Mouse (Mus musculus) stomach, embryonic 16.5 days (tissue): ENCODE results near the gene Rassf8. TPM values are rescaled to one million over a fixed set of nuclear protein-coding genes. Genes with fewer than 3 reads are reported as not detected.

ENCODE experiments used
- ATAC-seq: fragments of 200-750 bp; cut with Nextera tagmentation; 2 replicates; pipeline ENCODE4 v1.8.0; 2017; ENCODE audit warnings: moderate number of reproducible peaks, moderate TSS enrichment; ENCODE audit not compliant: insufficient read depth, low FRiP score
- H3K27ac ChIP-seq: fragments of 300-500 bp; sonication (generic); 2 replicates; pipeline ENCODE4 v1.5.1; 2014; ENCODE audit warnings: low read length
- H3K27me3 ChIP-seq: fragments of 300-500 bp; sonication (generic); 2 replicates; pipeline ENCODE4 v1.6.1; 2014; ENCODE audit warnings: low read length, control low read depth, mixed read lengths; ENCODE audit not compliant: control insufficient read depth, insufficient read depth
- H3K36me3 ChIP-seq: fragments of 300-500 bp; sonication (generic); 2 replicates; pipeline ENCODE4 v1.6.1; 2014; ENCODE audit warnings: low read length; ENCODE audit not compliant: control insufficient read depth, insufficient read depth
- H3K4me1 ChIP-seq: fragments of 300-500 bp; sonication (generic); 2 replicates; pipeline ENCODE4 v1.6.1; 2014; ENCODE audit warnings: low read length, control low read depth, mixed read lengths; ENCODE audit not compliant: control insufficient read depth, insufficient read depth
- H3K4me2 ChIP-seq: fragments of 300-500 bp; sonication (generic); 2 replicates; pipeline ENCODE4 v1.6.1; 2014; ENCODE audit warnings: low read depth, low read length, mixed read lengths
- H3K4me3 ChIP-seq: fragments of 300-500 bp; sonication (generic); replicated peaks from 2 replicates; pipeline ENCODE4 v1.5.1; 2014; ENCODE audit warnings: mild to moderate bottlenecking, low read length
- H3K9ac ChIP-seq: fragments of 300-500 bp; sonication (generic); 2 replicates; pipeline ENCODE4 v1.6.1; 2014; ENCODE audit warnings: low read length
- H3K9me3 ChIP-seq: fragments of 300-500 bp; sonication (generic); replicated peaks from 2 replicates; pipeline ENCODE4 v1.6.1; 2016; ENCODE audit warnings: low read length, control low read depth; ENCODE audit not compliant: control insufficient read depth
- WGBS: fragments of 180-500 bp; shearing (Covaris S2); extraction: QIAGEN DNeasy Blood & Tissue Kit; methylation state at CpG from one replicate; pipeline ENCODE4 v1.1.7; 2014; 5-methylcytosine and 5-hydroxymethylcytosine counted together
- polyA plus RNA-seq: library from polyadenylated mRNA; unstranded; fragments of >200 nt; fragmentation: Nextera tagmentation; extraction: Ambion mirVana; gene quantifications from 2 replicates; pipeline ENCODE4 v1.2.1, GENCODE M21; 2015

The Rassf8 gene
- polyA plus RNA-seq, 1 experiment from 2014 or later: 5.7 TPM

DNA sequence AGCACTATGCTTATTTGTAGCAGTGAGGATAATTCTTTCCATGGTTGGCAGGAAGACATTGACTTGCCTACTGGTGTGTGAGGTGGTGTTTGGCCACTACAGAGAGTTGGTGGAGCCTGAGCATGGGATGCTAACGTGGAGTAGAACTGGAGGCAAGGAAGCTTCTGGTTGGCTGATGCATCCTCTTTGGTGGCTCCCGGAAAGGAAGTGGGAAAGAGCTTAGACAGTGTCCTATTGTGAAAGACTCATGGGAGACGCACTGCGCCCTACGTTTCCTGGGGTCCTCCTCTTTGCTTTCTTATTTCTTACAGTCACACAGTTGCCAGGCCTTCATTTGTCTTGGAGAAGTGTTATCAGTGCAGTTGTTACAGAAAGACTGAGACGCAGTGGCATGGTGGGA lies 20.4 kb downstream of the Rassf8 start:
- Histone ChIP-seq H3K9me3 (no peaks in the 10 kb centered on the region), H3K4me2 (no peak overlapping the region), H3K27me3 (no peaks in the 10 kb centered on the region), H3K27ac (no peak overlapping the region), H3K9ac (no peak overlapping the region), H3K36me3 (no peaks in the 10 kb centered on the region), H3K4me3 (no peak overlapping the region), H3K4me1 (peaks cover 13% of the 10 kb centered on the region)
- WGBS: 79% methylated on average over 6 of the region's 6 CpGs
- ATAC-seq: no peak

DNA sequence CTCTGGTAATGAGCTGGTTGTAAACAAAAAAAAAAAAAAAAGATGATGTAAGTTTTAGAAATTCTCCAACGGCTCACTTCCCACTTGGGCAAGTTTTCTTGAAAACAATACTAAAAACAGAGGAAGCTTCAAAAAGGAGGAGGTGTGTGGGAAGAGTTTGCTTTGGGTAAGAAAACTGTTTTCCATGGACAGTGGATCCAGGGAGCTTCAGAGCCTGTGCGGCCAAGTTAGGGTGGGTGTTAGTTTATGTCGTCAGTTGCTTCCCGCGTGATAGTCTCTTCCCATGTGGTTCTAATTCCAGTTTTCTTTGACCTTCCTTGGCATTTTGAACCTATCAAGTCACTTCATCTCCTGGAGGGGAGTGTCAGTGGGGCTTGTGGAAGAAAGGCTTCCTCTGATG lies 21.1 kb downstream of the Rassf8 start:
- ATAC-seq: no peak
- Histone ChIP-seq H3K9me3 (no peaks in the 10 kb centered on the region), H3K27ac (no peak overlapping the region), H3K9ac (no peak overlapping the region), H3K4me2 (no peak overlapping the region), H3K27me3 (no peaks in the 10 kb centered on the region), H3K36me3 (no peaks in the 10 kb centered on the region), H3K4me1 (peaks cover 13% of the 10 kb centered on the region), H3K4me3 (no peak overlapping the region)
- 70% methylated on average over 5 of the region's 5 CpGs for WGBS

DNA sequence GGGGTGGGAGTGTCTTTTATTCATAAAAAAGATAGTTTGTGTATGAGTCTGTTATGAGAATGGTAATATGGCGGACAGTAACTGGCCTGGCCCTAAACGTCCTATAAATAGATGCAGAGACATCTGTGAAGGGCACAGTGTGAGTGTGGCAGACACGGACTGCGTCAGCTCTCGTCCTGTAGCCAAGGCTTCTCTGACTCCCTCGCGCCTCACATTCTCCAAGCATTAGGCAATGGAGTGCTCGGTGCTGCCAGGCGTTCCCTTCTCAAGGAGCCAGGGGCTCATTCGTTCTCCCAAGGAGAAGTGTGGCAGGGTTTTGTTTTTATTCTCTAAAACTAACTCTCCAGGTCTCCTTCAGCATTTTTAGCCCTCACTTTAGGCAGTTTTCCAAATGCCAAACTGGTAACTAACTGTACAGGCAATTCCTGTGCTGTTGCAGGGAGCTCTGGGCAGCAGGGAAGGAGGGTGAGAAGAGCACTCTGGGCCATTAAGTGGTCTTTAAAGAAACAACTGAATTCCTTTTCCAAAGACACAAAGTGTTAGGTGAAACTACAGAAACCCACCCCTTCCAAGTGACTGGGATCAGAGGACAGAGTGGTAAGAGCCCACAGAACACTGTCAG lies 22.2 kb downstream of the Rassf8 start:
- no peaks in the 10 kb centered on the region for H3K9me3 ChIP-seq
- no peaks in the 10 kb centered on the region for H3K27me3 ChIP-seq
- H3K4me1 ChIP-seq: peaks cover 9% of the 10 kb centered on the region
- WGBS: 47% methylated on average over 10 of the region's 10 CpGs
- peak; percentile 77; the same call in 1 of the 2 replicates for ATAC-seq
- peak overlapping the region; percentile 35 for H3K27ac ChIP-seq
- H3K36me3 ChIP-seq: no peaks in the 10 kb centered on the region
- H3K4me3 ChIP-seq: no peak overlapping the region
- no peak overlapping the region for H3K9ac ChIP-seq
- H3K4me2 ChIP-seq: no peak overlapping the region

DNA sequence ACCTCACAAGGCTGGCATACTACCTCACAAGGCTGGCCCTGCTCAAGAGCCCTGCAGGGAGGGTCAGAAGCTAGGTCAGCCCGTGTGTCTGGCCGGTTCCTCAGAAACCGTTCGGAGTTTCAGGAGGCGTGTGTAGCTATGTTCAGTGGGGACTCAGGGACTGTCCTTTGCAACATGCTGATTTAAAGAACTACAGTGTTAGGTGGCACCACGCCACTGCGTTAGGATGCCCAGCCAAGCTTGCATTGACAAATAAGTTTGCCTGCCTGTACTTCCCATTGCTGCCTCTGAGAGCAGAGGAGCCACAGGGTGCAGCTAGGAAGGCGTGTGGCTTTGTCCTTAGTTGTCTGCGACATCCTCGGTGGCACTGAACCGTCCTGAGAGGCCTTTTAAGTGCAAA lies 23.3 kb downstream of the Rassf8 start:
- H3K4me1 ChIP-seq: peaks cover 9% of the 10 kb centered on the region; the same call in 1 of the 2 replicates
- no peaks in the 10 kb centered on the region for H3K9me3 ChIP-seq
- ATAC-seq: no peak
- H3K4me3 ChIP-seq: no peak overlapping the region
- no peaks in the 10 kb centered on the region for H3K36me3 ChIP-seq
- whole genome bisulfite sequencing: 81% methylated on average over 11 of the region's 11 CpGs
- H3K27ac ChIP-seq: no peak overlapping the region
- H3K9ac ChIP-seq: no peak overlapping the region
- H3K4me2 ChIP-seq: no peak overlapping the region
- H3K27me3 ChIP-seq: no peaks in the 10 kb centered on the region

DNA sequence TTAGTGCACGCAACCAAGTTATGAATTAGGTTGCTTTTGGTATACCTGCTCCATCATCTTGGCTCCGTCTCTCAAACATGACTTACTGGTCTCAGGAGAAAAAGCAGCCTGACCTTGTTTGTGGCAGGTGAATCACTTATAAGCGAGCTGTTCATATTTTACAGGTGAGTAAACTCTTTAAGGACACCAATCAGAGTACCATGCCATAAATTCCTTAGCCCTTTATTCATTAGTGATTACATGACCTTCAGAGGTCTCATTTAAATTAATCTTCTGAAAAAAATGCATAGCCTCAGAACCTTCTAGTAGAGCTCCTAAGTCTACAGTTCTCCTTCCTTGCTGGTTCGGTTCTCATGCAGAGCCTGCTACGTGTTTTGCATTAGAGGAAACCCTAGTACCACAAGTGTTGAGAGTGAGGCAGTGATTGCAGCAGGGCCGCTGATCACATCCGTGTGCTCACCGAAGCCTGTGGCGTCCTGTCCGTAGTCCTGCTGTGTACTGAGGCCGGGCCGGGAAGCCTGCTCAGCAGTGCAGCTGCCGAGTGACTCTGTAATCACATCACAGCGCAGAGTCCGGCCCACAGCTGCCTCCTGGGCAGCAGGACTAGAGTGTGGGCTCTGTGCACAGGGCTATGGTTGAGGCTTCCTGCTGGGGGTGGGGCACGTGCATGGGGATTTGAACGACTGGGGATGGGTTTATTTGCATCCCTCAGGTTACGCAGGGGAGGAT lies 23.9 kb downstream of the Rassf8 start:
- no peaks in the 10 kb centered on the region for H3K9me3 ChIP-seq
- H3K4me1 ChIP-seq: peaks cover 9% of the 10 kb centered on the region; the same call in 1 of the 2 replicates
- WGBS: 50% methylated on average over 18 of the region's 18 CpGs
- no peak overlapping the region for H3K27ac ChIP-seq
- peak; percentile 26; the same call in 1 of the 2 replicates for ATAC-seq
- no peak overlapping the region for H3K4me2 ChIP-seq
- H3K27me3 ChIP-seq: no peaks in the 10 kb centered on the region
- no peak overlapping the region for H3K4me3 ChIP-seq
- H3K36me3 ChIP-seq: no peaks in the 10 kb centered on the region
- no peak overlapping the region for H3K9ac ChIP-seq

DNA sequence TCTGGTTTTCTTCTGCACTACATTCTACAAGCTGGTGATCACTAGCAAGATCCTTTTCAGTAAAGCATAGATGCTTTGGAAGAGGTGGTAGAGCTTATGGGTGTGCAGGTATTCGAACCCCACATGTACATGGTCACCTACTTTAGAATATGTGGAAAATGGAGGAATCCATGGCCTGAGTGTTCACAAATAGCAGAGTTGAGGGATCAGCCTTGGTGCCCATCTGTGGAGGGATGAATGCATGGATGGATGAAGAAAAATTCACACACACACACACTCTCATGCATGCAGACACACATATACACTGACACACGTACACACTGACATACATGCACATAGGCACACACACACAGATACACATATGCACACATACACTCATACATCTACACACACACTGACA lies 27.9 kb downstream of the Rassf8 start:
- 86% methylated on average over 2 of the region's 2 CpGs for WGBS

DNA sequence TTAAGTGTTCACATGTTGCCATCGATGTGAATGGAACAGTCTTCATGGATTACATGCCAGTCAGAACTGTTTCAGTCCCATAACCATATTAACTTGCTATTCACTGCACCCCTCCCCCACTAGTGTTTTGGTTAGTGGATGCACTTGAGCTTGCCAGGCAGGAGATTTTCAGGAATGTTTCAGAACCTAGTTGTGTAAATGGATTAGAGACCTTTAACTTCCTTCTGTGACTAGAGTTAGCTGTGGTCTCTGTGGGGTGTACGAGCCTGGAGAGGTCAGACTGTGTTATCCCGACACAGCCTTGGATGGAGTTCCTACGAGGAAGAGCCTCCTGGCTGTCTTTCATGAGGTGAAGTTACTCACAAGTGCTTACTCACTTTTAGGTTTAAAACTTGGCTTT lies 29.7 kb downstream of the Rassf8 start:
- no peak for ATAC-seq
- H3K4me1 ChIP-seq: no peaks in the 10 kb centered on the region; the same call in 1 of the 2 replicates
- H3K36me3 ChIP-seq: no peaks in the 10 kb centered on the region
- WGBS: 77% methylated on average over 4 of the region's 4 CpGs
- no peak overlapping the region for H3K4me3 ChIP-seq
- H3K9me3 ChIP-seq: no peaks in the 10 kb centered on the region
- no peak overlapping the region for H3K9ac ChIP-seq
- no peak overlapping the region for H3K4me2 ChIP-seq
- H3K27ac ChIP-seq: no peak overlapping the region
- H3K27me3 ChIP-seq: no peaks in the 10 kb centered on the region

More for the DNA sequence above, 27.9 kb downstream of the Rassf8 start:
- Histone ChIP-seq H3K4me2 (no peak overlapping the region), H3K4me1 (peaks cover 6% of the 10 kb centered on the region; the same call in 1 of the 2 replicates), H3K27me3 (no peaks in the 10 kb centered on the region), H3K4me3 (no peak overlapping the region), H3K27ac (no peak overlapping the region), H3K36me3 (no peaks in the 10 kb centered on the region), H3K9ac (no peak overlapping the region), H3K9me3 (no peaks in the 10 kb centered on the region)
- no peak for ATAC-seq

DNA sequence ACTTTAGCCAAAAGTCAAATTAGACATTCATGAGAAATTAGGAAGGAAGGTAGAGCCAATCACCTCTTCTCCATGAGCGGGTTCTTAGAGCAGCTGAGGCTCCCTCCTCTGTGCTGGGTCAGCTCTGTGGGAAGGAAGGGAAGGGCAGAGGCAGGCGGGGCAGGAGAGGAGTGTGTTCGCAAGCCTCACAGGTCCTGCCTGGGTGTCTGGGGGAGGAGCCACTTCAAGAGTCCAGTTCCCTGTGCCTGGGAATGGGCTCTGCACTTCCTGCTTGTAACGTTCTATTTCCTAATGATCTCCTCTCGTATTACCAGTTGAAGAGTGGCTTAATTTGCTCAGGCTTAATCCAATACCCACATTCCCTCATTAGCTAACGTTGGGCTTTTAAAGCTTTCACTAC lies 32.8 kb downstream of the Rassf8 start:
- no peaks in the 10 kb centered on the region for H3K27me3 ChIP-seq
- no peak overlapping the region for H3K9ac ChIP-seq
- H3K4me1 ChIP-seq: no peaks in the 10 kb centered on the region; the same call in 1 of the 2 replicates
- ATAC-seq: peak; percentile 86
- H3K9me3 ChIP-seq: no peaks in the 10 kb centered on the region
- 23% methylated on average over 6 of the region's 6 CpGs for WGBS
- no peak overlapping the region for H3K27ac ChIP-seq
- no peaks in the 10 kb centered on the region for H3K36me3 ChIP-seq
- no peak overlapping the region for H3K4me2 ChIP-seq
- no peak overlapping the region for H3K4me3 ChIP-seq

DNA sequence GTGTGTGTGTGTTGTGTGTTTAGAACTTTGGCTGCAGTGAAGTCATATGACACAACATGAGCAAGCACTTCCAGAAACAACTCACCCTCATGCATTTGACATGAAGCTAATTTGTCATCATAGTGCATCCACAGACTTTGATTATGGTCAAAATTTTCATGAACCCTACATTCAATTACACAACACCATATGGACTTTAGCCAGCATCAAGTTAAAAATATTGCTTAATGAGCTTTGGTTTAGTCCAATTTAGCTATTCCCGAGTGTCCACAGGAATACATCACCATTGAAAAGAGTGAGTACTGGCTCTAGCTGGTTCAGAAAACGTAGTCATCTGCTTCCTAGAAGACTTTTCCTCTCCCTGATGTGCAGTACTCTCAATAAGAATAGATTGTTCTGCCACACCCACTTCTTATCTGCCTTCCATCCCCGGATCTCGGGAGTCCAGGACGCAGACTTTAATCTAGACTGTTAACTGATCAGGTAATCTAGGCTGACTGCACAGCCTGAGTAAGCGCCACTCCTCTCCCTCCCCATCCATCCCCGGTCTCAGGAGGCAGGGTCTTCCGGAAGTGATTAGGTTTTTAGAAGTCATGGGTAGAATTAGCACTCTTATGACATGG lies 33.7 kb downstream of the Rassf8 start:
- WGBS: 55% methylated on average over 8 of the region's 8 CpGs
- Histone ChIP-seq H3K27ac (no peak overlapping the region), H3K9me3 (no peaks in the 10 kb centered on the region), H3K9ac (no peak overlapping the region), H3K36me3 (no peaks in the 10 kb centered on the region), H3K4me3 (no peak overlapping the region), H3K27me3 (no peaks in the 10 kb centered on the region), H3K4me2 (no peak overlapping the region), H3K4me1 (no peaks in the 10 kb centered on the region; the same call in 1 of the 2 replicates)
- no peak for ATAC-seq
